In genomic region chr2:11365815-11366214, GRCm38 (mm10) we compare ENCODE assay signal across 18 mouse cellular contexts.
DNase-seq lines count a peak whose midpoint lies in the region; ATAC-seq and TF ChIP-seq lines count a peak whose summit lies in the region.
"Had no signal": no experiment of that assay in that cellular context is flagged by ENCODE, and none has a peak within 500 bp of the region (broad histone marks: within the 10 kb centered on the region; RNA-seq: fewer than 3 reads in every experiment).

No protein-coding gene starts in this region.

- no peaks in the 10 kb centered on the region for H3K79me2 ChIP-seq in myocyte (ENCODE audit: control insufficient read depth, insufficient read depth)

- H3K9ac ChIP-seq in heart, postnatal 0 days (replicated peaks; ENCODE audit: low read depth, low read length) = no peak overlapping the region
- H3K9ac ChIP-seq: embryonic facial prominence, embryonic 13.5 days; forebrain, embryonic 12.5 days; hindbrain, embryonic 14.5 days; intestine, embryonic 15.5 days had no signal

- intact Hi-C loops in gastrocnemius, adult 2 months (cut with DNase I) = no loop called here
- intact Hi-C loops in gastrocnemius, postnatal 14 days (cut with DNase I; ENCODE audit: low total_unique reads) = no loop called here

- H3K4me1 ChIP-seq in heart, postnatal 0 days (ENCODE audit: control insufficient read depth, insufficient read depth) = no peaks in the 10 kb centered on the region
- H3K4me1 ChIP-seq: hindbrain, embryonic 10.5 days; intestine, embryonic 15.5 days had no signal

- H3K4me2 ChIP-seq in heart, postnatal 0 days (ENCODE audit: low read depth, low read length) = no peak overlapping the region
- H3K4me2 ChIP-seq in myocyte (ENCODE audit: low read depth) = peak overlapping the region; percentile 3
- H3K4me2 ChIP-seq: embryonic facial prominence, embryonic 13.5 days; forebrain, embryonic 12.5 days; hindbrain, embryonic 14.5 days; intestine, embryonic 15.5 days had no signal

- TF ChIP-seq CTCF in gastrocnemius, adult 2 months (IDR thresholded peaks at IDR 0.05) = no peak
- no peak for TF ChIP-seq CTCF in heart, postnatal 0 days (IDR thresholded peaks at IDR 0.05; ENCODE audit: low read depth)

- H3K27ac ChIP-seq in gastrocnemius, adult 2 months = peak overlapping the region; percentile 73
- H3K27ac ChIP-seq in heart, postnatal 0 days (ENCODE audit: low read depth) = 0 out of 2 replicates have a peak overlapping the region, but pooled peaks have one; percentile 25
- H3K27ac ChIP-seq: embryonic facial prominence, embryonic 13.5 days; forebrain, embryonic 12.5 days; hindbrain, embryonic 10.5 days; hindbrain, embryonic 14.5 days; intestine, embryonic 15.5 days had no signal

- 73% methylated on average over 3 of the region's 3 CpGs for whole genome bisulfite sequencing in heart, postnatal 0 days

- no peak for ATAC-seq in heart, postnatal 0 days (ENCODE audit: insufficient read depth, low read depth)
- ATAC-seq: forebrain, embryonic 16.5 days; intestine, embryonic 15.5 days had no signal

- no peak for TF ChIP-seq EP300 in heart, postnatal 0 days (IDR thresholded peaks at IDR 0.05; ENCODE audit: low read depth)

- H3K9me3 ChIP-seq in heart, postnatal 0 days (replicated peaks; ENCODE audit: control insufficient read depth, low read length) = no peaks in the 10 kb centered on the region
- H3K9me3 ChIP-seq: embryonic facial prominence, embryonic 13.5 days; forebrain, embryonic 12.5 days; hindbrain, embryonic 10.5 days; intestine, embryonic 15.5 days had no signal

- no peaks in the 10 kb centered on the region for H3K36me3 ChIP-seq in heart, postnatal 0 days (replicated peaks; ENCODE audit: control insufficient read depth, insufficient read depth, low read length)
- H3K36me3 ChIP-seq in myocyte (ENCODE audit: control insufficient read depth, insufficient read depth) = no peaks in the 10 kb centered on the region
- H3K36me3 ChIP-seq: embryonic facial prominence, embryonic 13.5 days; forebrain, embryonic 12.5 days; hindbrain, embryonic 10.5 days; intestine, embryonic 15.5 days had no signal

- DNase-seq in gastrocnemius, adult 2 months = no peak
- no peak for DNase-seq in gastrocnemius, postnatal 14 days
- DNase-seq in heart, postnatal 0 days (ENCODE audit: low spot score) = no peak
- DNase-seq in heart, adult 8-10 months (ENCODE audit: low spot score) = no peak
- DNase-seq in lung, postnatal 36 days = peak; percentile 14
- no peak for DNase-seq in lung, postnatal 14 days
- no peak for DNase-seq in urinary bladder, adult 2 months (ENCODE audit: low spot score)
- DNase-seq: adrenal gland, adult 2 months; adrenal gland, postnatal 25 days; cerebellum, adult 2 months; cerebellum, postnatal 14 days had no signal

- no peaks in the 10 kb centered on the region for H3K27me3 ChIP-seq in heart, postnatal 0 days (ENCODE audit: control insufficient read depth, insufficient read depth, low read length)
- no peaks in the 10 kb centered on the region for H3K27me3 ChIP-seq in myocyte (ENCODE audit: control insufficient read depth, insufficient read depth, insufficient read length)
- H3K27me3 ChIP-seq: embryonic facial prominence, embryonic 13.5 days; forebrain, embryonic 12.5 days; intestine, embryonic 15.5 days had no signal

- H3ac ChIP-seq in myocyte (ENCODE audit: control insufficient read depth, insufficient read length) = no peak overlapping the region

- H3K4me3 ChIP-seq in gastrocnemius, adult 2 months = no peak overlapping the region
- H3K4me3 ChIP-seq in heart, postnatal 0 days (ENCODE audit: low read depth, low read length) = no peak overlapping the region
- no peak overlapping the region for H3K4me3 ChIP-seq in myocyte
- H3K4me3 ChIP-seq: embryonic facial prominence, embryonic 13.5 days; forebrain, embryonic 12.5 days; hindbrain, embryonic 10.5 days; intestine, embryonic 15.5 days had no signal

- TF ChIP-seq POLR2A in myocyte (IDR thresholded peaks at IDR 0.05; ENCODE audit: insufficient read length, low read depth) = no peak

TF ChIP-seq in myocyte, 11 proteins besides CTCF, POLR2A, EP300 and RAD21:
- no peak for TF ChIP-seq E2F4 (IDR thresholded peaks at IDR 0.05; ENCODE audit: insufficient read depth)
- TF ChIP-seq TCF3 (IDR thresholded peaks at IDR 0.05; ENCODE audit: insufficient read length, low read depth) = no peak
- TF ChIP-seq POLR2AphosphoS2 (IDR thresholded peaks at IDR 0.05; ENCODE audit: insufficient read length, low read depth) = no peak
- no peak for TF ChIP-seq REST (IDR thresholded peaks at IDR 0.05; ENCODE audit: insufficient read depth, insufficient read length)
- no peak for TF ChIP-seq TCF12 (IDR thresholded peaks at IDR 0.05; ENCODE audit: insufficient read depth, poor library complexity, severe bottlenecking)
- no peak for TF ChIP-seq USF1 (IDR thresholded peaks at IDR 0.05; ENCODE audit: low read depth)
- no peak for TF ChIP-seq MYOD1 (IDR thresholded peaks at IDR 0.05; ENCODE audit: control insufficient read depth in 1 of 3, insufficient read length in 2 of 3, low read depth in 2 of 3)
- TF ChIP-seq MAX (IDR thresholded peaks at IDR 0.05; ENCODE audit: low read depth) = no peak
- TF ChIP-seq SRF (IDR thresholded peaks at IDR 0.05; ENCODE audit: control insufficient read depth, insufficient read length, low read depth) = no peak
- no peak for TF ChIP-seq MYOG (IDR thresholded peaks at IDR 0.05; ENCODE audit: control insufficient read depth in 1 of 3, insufficient read depth in 1 of 3, insufficient read length in 2 of 3, low read depth in 2 of 3)
- TF ChIP-seq CEBPB (IDR thresholded peaks at IDR 0.05; ENCODE audit: insufficient read depth, poor library complexity, severe bottlenecking) = no peak
